Mouse (Mus musculus): ENCODE measurements around the gene Raet1e.
A peak's percentile ranks its signal among the peaks of the same experiment; 100 is the strongest.
"Not testable (repeated sequence)": the region's sequence is repeated elsewhere in the genome, so short reads cannot be mapped to it uniquely, and the experiment has no call there.

The Raet1e gene

DNA sequence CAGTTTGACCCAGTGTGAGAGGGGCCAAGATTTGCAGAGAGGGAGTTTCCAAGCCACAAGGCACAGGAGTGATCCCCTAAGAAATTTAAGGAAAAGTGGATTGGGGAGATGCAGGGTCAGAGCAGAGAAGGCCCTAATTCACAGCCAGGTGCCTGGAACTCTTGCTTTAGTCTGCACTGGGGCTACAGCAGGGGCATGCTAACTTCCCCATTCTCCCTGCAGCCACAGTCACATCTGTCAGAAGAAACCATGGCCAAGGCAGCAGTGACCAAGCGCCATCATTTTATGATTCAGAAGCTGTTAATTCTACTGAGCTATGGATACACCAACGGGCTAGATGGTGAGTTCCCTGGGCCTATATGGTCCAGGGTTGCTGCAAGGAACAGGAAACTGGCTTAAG is 204.1 kb downstream of the Raet1e start:
- not testable (repeated sequence) for DNase-seq

DNA sequence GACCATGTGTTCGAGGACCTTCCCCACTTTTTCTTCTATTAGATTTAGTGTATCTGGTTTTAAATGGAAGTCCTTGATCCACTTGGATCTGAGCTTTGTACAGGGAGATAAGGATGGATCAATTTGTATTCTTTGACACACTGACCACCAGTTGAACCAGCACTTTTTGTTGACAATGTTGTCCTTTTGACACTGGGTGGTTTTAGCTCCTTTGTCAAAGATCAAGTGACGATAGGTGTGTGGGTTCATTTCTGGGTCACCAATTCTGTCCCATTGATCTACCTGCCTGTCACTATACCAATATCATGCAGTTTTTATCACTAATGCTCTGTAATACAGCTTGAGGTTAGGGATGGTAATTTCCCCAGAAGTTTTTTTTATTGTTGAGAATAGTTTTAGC is 206.5 kb downstream of the Raet1e start:
- not testable (repeated sequence) for DNase-seq

DNA sequence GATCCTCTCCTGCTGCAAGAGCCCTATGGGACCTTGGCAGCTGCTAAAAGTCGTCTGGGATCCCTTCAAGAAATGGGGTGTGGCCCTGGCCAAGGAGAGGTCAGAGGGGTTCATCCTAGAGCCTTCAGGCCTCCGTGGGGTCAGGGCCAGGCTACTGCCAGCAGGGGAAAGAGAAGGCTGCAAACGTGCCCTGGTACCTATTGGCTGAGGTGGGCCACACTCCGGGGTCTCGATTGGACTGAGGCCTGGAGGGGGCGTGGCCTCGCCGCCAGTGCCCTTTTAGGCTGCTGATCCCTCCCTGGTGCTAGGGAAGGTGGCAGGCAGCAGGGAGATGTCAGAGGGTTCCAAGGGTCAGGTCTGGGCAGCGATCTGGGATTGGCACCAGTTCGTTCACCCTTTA is 222.9 kb downstream of the Raet1e start:
- not testable (repeated sequence) for DNase-seq

DNA sequence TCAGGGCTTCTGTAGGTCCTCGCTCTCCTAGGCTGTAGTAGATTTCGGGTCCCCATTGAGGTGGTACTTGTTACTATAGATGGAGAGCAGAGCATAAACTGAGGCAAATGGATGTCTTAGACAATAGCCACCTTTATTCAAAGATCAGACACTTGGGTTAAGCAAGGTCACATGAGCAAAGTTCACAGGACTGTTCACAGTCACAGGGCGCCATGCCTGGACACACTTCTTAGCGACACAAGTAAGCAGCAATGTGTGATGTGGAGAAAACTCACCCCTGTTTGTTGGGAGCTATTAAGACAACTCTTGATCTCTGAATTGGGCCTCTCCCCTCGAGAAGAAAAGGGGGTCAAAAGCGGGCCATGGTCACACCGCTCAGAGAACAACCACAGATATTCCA is 231.8 kb downstream of the Raet1e start:
- DNase-seq = not testable (repeated sequence)

DNA sequence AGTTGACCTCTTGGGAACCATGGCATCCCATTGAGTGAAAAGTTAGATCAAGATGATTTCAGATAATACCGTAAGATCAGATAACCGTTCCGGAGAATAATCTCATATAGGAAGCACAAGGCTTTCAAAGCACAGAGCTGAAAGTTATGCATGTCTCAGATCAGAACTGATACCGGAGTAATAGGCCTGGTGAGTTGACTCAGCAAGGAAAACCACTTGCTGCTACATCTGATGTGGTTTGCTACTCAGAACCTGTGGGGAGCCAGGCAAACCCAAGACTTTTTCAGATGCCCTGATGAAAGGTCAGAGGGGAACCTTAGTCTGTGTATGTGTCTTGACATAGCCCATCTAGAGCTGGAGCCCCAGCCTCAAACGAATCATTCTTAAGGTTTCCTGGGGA is 233.2 kb downstream of the Raet1e start:
- DNase-seq = not testable (repeated sequence)

DNA sequence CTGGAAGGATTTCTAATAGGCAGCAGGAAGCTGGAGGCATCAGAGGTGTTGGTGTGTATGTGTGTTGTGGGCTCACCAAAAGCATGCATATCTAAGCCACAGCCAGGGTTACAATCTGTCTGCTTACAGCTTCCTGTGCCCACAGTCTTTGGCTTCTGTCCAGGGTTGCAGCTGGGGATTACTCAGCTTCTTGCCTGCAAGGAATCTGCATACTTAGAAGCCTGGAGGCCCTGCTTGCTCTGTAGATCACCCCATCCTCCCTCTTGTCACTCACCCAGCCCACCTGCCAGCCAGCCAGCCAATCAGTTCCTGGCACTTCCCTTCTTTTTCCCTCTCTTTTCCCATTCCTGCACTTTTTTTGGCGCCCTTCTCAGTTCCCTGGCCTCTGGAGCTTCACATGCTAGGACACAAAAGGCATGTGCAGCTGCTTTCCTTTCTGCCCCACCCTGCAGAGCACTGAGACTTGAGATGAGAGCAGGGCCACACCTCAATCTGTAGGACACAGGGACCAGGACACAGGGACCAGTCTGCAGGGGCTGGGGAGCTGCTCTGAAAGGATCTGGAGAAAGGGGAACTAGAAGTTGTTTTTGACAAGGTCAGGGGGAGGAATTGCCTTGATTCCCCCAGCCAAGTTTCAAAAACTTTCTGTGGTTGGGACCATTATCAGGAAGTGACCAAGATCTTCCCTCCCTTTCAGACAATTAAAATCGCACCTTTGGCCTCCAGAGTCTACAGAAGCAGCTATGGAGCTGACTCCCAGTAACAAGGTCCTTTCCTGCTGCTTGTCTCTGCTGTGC is 234.9 kb downstream of the Raet1e start:
- DNase-seq = not testable (repeated sequence)

DNA sequence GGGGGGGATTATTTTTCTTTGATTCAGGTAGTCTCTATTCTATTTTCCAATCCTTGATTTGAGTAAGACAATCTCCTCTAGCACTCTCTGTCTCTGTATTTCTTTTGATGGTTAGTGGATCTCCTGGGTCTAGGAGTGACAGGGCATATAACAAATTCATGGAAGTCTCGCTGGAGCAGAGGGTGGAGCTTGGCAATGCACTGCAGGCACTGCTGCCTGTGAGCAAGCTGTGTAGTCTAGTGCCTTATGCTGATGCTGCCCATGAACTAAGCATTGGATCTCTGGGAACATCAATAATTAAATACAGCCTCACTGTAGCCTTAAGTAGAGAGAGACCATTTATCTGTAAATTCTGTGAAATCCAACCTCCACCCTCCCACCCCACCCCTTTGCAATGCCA is 238.3 kb downstream of the Raet1e start:
- not testable (repeated sequence) for DNase-seq

DNA sequence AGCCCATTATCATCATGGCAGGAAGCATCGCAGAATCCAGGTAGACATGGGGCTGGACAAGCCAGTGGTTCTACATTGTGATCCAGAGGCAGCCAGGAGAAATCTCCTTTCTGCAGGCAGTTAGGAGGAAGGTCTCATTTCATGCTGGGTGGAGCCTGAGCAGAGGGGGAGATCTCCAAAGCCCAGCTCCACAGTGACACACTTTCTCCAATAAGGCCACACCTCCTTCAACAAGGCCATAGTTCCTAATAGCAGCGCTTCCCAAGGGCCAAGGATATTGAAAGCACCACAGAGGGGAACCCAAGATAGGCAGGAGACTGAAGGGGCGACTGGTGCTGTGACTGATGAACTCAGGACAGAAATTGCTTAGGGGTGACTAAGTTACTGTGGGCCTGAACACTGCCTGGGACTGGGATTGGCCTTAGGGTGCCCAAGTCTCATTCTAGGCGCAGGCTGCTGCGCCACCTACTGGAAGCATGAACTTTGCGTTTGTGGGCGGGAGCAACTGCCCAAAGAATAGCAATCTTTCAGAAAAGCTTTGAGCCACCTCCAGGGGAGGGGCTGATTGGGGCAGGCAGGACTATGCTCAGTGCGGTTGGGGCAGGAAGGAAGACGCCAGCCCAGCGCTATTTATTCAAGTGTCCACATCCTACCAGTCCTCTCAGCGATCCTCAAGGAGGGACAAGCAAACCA is 244.0 kb downstream of the Raet1e start:
- DNase-seq = peak; percentile 13 to 67

DNA sequence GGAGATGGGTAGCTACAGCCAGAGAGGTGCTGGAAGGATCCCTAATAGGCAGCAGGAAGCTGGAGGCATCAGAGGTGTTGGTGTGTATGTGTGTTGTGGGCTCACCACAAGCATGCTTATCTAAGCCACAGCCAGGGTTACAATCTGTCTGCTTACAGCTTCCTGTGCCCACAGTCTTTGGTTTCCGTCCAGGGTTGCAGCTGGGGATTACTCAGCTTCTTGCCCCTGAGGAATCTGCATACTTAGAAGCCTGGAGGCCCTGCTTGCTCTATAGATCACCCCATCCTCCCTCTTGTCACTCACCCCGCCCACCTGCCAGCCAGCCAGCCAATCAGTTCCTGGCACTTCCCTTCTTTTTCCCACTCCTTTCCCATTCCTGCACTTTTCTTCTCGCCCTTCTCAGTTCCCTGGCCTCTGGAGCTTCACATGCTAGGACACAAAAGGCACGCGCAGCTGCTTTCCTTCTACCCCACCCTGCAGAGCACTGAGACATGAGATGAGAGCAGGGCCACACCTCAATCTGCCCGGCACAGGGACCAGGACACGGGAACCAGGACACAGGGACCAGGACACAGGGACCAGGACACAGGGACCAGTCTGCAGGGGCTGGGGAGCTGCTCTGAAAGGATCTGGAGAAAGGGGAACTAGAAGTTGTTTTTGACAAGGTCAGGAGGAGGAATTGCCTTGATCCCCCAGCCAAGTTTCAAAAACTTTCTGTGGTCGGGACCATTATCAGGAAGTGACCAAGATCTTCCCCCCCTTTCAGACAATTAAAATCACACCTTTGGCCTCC is 255.5 kb downstream of the Raet1e start:
- DNase-seq = peak in 1 of 2 experiments; percentile 1
